ENCODE assay signal across 30 mouse cellular contexts in the genomic region with DNA sequence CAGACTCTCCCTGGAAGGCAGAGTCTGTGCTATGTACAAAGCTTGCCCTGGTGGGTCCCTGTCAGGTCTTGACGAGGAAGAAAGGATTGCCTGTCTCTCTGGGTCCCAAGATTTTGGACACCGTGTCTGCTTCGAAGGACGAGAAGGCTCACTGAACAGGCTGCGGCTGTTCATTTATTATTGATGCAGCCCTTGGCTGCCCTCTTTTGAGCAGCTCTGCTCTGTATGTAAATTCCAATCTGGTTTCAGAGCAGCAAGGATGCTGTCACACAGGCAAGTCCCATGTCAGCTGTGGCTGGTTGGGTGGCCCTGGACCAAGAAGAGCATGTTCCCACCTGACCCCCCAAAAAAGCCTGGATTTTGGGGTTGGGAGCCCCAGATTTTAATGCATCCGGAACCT.
DNase-seq lines count a peak whose midpoint lies in the region; ATAC-seq and TF ChIP-seq lines count a peak whose summit lies in the region.
"Had no signal": no experiment of that assay in that cellular context is flagged by ENCODE, and none has a peak within 500 bp of the region (broad histone marks: within the 10 kb centered on the region; RNA-seq: fewer than 3 reads in every experiment).

No protein-coding gene starts in this region.

- no peak overlapping the region for H3K4me3 ChIP-seq in hindbrain, embryonic 13.5 days
- H3K4me3 ChIP-seq in hindbrain, embryonic 11.5 days (ENCODE audit: low read depth, low read length), result no peak overlapping the region
- H3K4me3 ChIP-seq in midbrain, embryonic 11.5 days (ENCODE audit: low read depth, low read length), result no peak overlapping the region
- H3K4me3 ChIP-seq in midbrain, embryonic 10.5 days, result no peak overlapping the region
- H3K4me3 ChIP-seq in midbrain, postnatal 0 days (ENCODE audit: low read depth, low read length), result no peak overlapping the region
- H3K4me3 ChIP-seq: erythroblast, embryonic 14.5 days; forebrain, embryonic 12.5 days; gastrocnemius, adult 2 months; heart, embryonic 13.5 days; intestine, embryonic 15.5 days; limb, embryonic 10.5 days; limb, embryonic 15.5 days; liver, embryonic 13.5 days; megakaryocyte, embryonic 14.5 days had no signal

- no peak for TF ChIP-seq POLR2A in brain, embryonic 14.5 days (IDR thresholded peaks at IDR 0.05; ENCODE audit: borderline replicate concordance, extremely low read depth, insufficient read depth, insufficient read length, poor library complexity, severe bottlenecking)

- no peak overlapping the region for H3K4me2 ChIP-seq in hindbrain, embryonic 13.5 days
- H3K4me2 ChIP-seq in hindbrain, embryonic 11.5 days (replicated peaks; ENCODE audit: low read depth, low read length), result no peak overlapping the region
- H3K4me2 ChIP-seq in midbrain, embryonic 11.5 days, result no peak overlapping the region
- no peak overlapping the region for H3K4me2 ChIP-seq in midbrain, postnatal 0 days (ENCODE audit: low read depth, low read length, poor library complexity, severe bottlenecking)
- H3K4me2 ChIP-seq: forebrain, embryonic 12.5 days; heart, embryonic 13.5 days; intestine, embryonic 15.5 days; limb, embryonic 15.5 days; liver, embryonic 13.5 days had no signal

- H3K36me3 ChIP-seq in hindbrain, embryonic 13.5 days, result no peaks in the 10 kb centered on the region
- no peaks in the 10 kb centered on the region for H3K36me3 ChIP-seq in hindbrain, embryonic 11.5 days (ENCODE audit: control insufficient read depth, insufficient read depth, low read length)
- H3K36me3 ChIP-seq in midbrain, embryonic 11.5 days (ENCODE audit: control insufficient read depth, insufficient read depth, low read length), result no peaks in the 10 kb centered on the region
- no peaks in the 10 kb centered on the region for H3K36me3 ChIP-seq in midbrain, embryonic 10.5 days
- H3K36me3 ChIP-seq in midbrain, postnatal 0 days (ENCODE audit: insufficient read depth, low read length), result no peaks in the 10 kb centered on the region
- H3K36me3 ChIP-seq: forebrain, embryonic 12.5 days; heart, embryonic 13.5 days; intestine, embryonic 15.5 days; limb, embryonic 10.5 days; limb, embryonic 15.5 days; liver, embryonic 13.5 days had no signal

- 52% methylated on average over 6 of the region's 6 CpGs for WGBS in hindbrain, embryonic 13.5 days
- WGBS in hindbrain, embryonic 11.5 days, result 77% methylated on average over 6 of the region's 6 CpGs
- 84% methylated on average over 6 of the region's 6 CpGs for WGBS in midbrain, embryonic 11.5 days
- 83% methylated on average over 6 of the region's 6 CpGs for WGBS in midbrain, embryonic 10.5 days
- 34% methylated on average over 6 of the region's 6 CpGs for WGBS in midbrain, postnatal 0 days

- peaks cover 4% of the 10 kb centered on the region for H3K4me1 ChIP-seq in hindbrain, embryonic 13.5 days (replicated peaks)
- H3K4me1 ChIP-seq in hindbrain, embryonic 11.5 days (replicated peaks; ENCODE audit: control insufficient read depth, insufficient read depth, low read length), result no peaks in the 10 kb centered on the region
- H3K4me1 ChIP-seq in midbrain, embryonic 11.5 days (ENCODE audit: control insufficient read depth, insufficient read depth, low read length), result no peaks in the 10 kb centered on the region
- H3K4me1 ChIP-seq in midbrain, embryonic 10.5 days, result no peaks in the 10 kb centered on the region
- H3K4me1 ChIP-seq in midbrain, postnatal 0 days (ENCODE audit: insufficient read depth, low read length), result no peaks in the 10 kb centered on the region
- H3K4me1 ChIP-seq: forebrain, embryonic 12.5 days; intestine, embryonic 15.5 days; limb, embryonic 10.5 days; limb, embryonic 15.5 days; liver, embryonic 13.5 days; megakaryocyte, embryonic 14.5 days had no signal

- H3K9me3 ChIP-seq in hindbrain, embryonic 13.5 days, result no peaks in the 10 kb centered on the region
- no peaks in the 10 kb centered on the region for H3K9me3 ChIP-seq in hindbrain, embryonic 11.5 days (ENCODE audit: control insufficient read depth, low read length)
- H3K9me3 ChIP-seq in midbrain, embryonic 11.5 days (ENCODE audit: control insufficient read depth, low read length), result no peaks in the 10 kb centered on the region
- H3K9me3 ChIP-seq in midbrain, embryonic 10.5 days (replicated peaks), result no peaks in the 10 kb centered on the region
- H3K9me3 ChIP-seq in midbrain, postnatal 0 days (ENCODE audit: low read length), result no peaks in the 10 kb centered on the region
- H3K9me3 ChIP-seq: forebrain, embryonic 12.5 days; heart, embryonic 13.5 days; intestine, embryonic 15.5 days; limb, embryonic 10.5 days; limb, embryonic 15.5 days; liver, embryonic 13.5 days had no signal

- no peak for DNase-seq in hindbrain, embryonic 11.5 days (ENCODE audit: low spot score)
- peak; percentile 21 for DNase-seq in midbrain, embryonic 11.5 days (ENCODE audit: low spot score, missing footprints)
- no peak for DNase-seq in midbrain, embryonic 10.5 days (ENCODE audit: low spot score)
- peak; percentile 37 for DNase-seq in brain, embryonic 14.5 days (ENCODE audit: low read depth)
- DNase-seq in midbrain, postnatal 0 days (ENCODE audit: low spot score), result peak; percentile 37
- DNase-seq in spleen, postnatal 4 days (ENCODE audit: low spot score in 2 of 2), result no peak
- no peak for DNase-seq in heart, adult 11 months
- DNase-seq: adrenal gland, postnatal 14 days; cerebellum, adult 18-20 months; gastrocnemius, adult 2 months; gastrocnemius, postnatal 36 days; heart, postnatal 10 days; kidney, adult 2 months; kidney, postnatal 36 days; layer of hippocampus, postnatal 36 days; liver, embryonic 13.5 days; lung, adult 18-20 months; lung, postnatal 4 days; spleen, adult 18-20 months; thymus, adult 2 months; thymus, postnatal 36 days had no signal

- no peak for ATAC-seq in hindbrain, embryonic 13.5 days (ENCODE audit: low FRiP score)
- ATAC-seq in hindbrain, embryonic 11.5 days (ENCODE audit: low FRiP score), result no peak
- no peak for ATAC-seq in midbrain, embryonic 11.5 days (ENCODE audit: low FRiP score)
- ATAC-seq in midbrain, postnatal 0 days (ENCODE audit: low FRiP score), result no peak
- ATAC-seq: intestine, embryonic 15.5 days; lung, postnatal 0 days had no signal

- TF ChIP-seq CTCF in brain, embryonic 14.5 days (IDR thresholded peaks at IDR 0.05; ENCODE audit: borderline replicate concordance, extremely low read depth, insufficient read depth, insufficient read length), result no peak
- TF ChIP-seq CTCF in midbrain, postnatal 0 days (IDR thresholded peaks at IDR 0.05), result peak; percentile 38

- no peak overlapping the region for H3K9ac ChIP-seq in hindbrain, embryonic 13.5 days
- H3K9ac ChIP-seq in hindbrain, embryonic 11.5 days (ENCODE audit: low read depth, low read length), result no peak overlapping the region
- H3K9ac ChIP-seq in midbrain, embryonic 11.5 days (ENCODE audit: low read length), result no peak overlapping the region
- no peak overlapping the region for H3K9ac ChIP-seq in midbrain, postnatal 0 days (replicated peaks; ENCODE audit: low read length, poor library complexity, severe bottlenecking)
- H3K9ac ChIP-seq: forebrain, embryonic 12.5 days; heart, embryonic 13.5 days; intestine, embryonic 15.5 days; limb, embryonic 15.5 days; liver, embryonic 13.5 days had no signal

- H3K27me3 ChIP-seq in hindbrain, embryonic 13.5 days, result no peaks in the 10 kb centered on the region; the same call in 1 of the 2 replicates
- no peaks in the 10 kb centered on the region for H3K27me3 ChIP-seq in hindbrain, embryonic 11.5 days (ENCODE audit: control insufficient read depth, insufficient read depth, low read length)
- H3K27me3 ChIP-seq in midbrain, embryonic 11.5 days (ENCODE audit: control insufficient read depth, insufficient read depth, low read length), result no peaks in the 10 kb centered on the region
- no peaks in the 10 kb centered on the region for H3K27me3 ChIP-seq in midbrain, embryonic 10.5 days (ENCODE audit: low read depth, poor library complexity, severe bottlenecking)
- no peaks in the 10 kb centered on the region for H3K27me3 ChIP-seq in midbrain, postnatal 0 days (ENCODE audit: insufficient read depth, low read length)
- H3K27me3 ChIP-seq: forebrain, embryonic 12.5 days; heart, embryonic 13.5 days; intestine, embryonic 15.5 days; limb, embryonic 15.5 days; liver, embryonic 13.5 days; megakaryocyte, embryonic 14.5 days had no signal

- H3K27ac ChIP-seq in hindbrain, embryonic 13.5 days, result 0 out of 2 replicates have a peak overlapping the region, but pooled peaks have one; percentile 23
- H3K27ac ChIP-seq in hindbrain, embryonic 11.5 days (ENCODE audit: low read depth, low read length), result no peak overlapping the region
- H3K27ac ChIP-seq in midbrain, embryonic 11.5 days (ENCODE audit: low read depth, low read length), result no peak overlapping the region
- H3K27ac ChIP-seq in midbrain, embryonic 10.5 days (replicated peaks), result no peak overlapping the region
- 0 out of 2 replicates have a peak overlapping the region, but pooled peaks have one; percentile 18 for H3K27ac ChIP-seq in midbrain, postnatal 0 days (ENCODE audit: low read depth, low read length)
- H3K27ac ChIP-seq: forebrain, embryonic 12.5 days; gastrocnemius, adult 2 months; heart, embryonic 13.5 days; intestine, embryonic 15.5 days; limb, embryonic 10.5 days; limb, embryonic 15.5 days; liver, embryonic 13.5 days had no signal

Comparison
In these comparisons a context has a peak if more than half of its experiments do, and no peak if none do; other contexts are left out.
1. H3K27ac ChIP-seq: peak in hindbrain, embryonic 13.5 days (single experiment) and midbrain, postnatal 0 days (single experiment); none in hindbrain, embryonic 11.5 days (single experiment), midbrain, embryonic 11.5 days (single experiment) and midbrain, embryonic 10.5 days (single experiment).
2. DNase-seq: peak in midbrain, embryonic 11.5 days (single experiment), brain, embryonic 14.5 days (single experiment) and midbrain, postnatal 0 days (single experiment); none in hindbrain, embryonic 11.5 days (single experiment), midbrain, embryonic 10.5 days (single experiment), spleen, postnatal 4 days (0 of 2) and heart, adult 11 months (single experiment).